Mouse (Mus musculus) liver (tissue): ENCODE measurements around the gene Crisp4.

Source experiments
- DNase-seq: peaks from one replicate; pipeline ENCODE4 v3.0.0-alpha.2; 2020; ENCODE audit warnings: mixed read lengths

The Crisp4 gene

GRCm38 (mm10) chr1:18145802-18146201, at the start of gene Crisp4:
Gene Crisp4 (minus strand): TSS chr1:18145902.
- DNase-seq, result no peak

GRCm38 (mm10) chr1:18191719-18192118, 46.0 kb upstream of the Crisp4 start:
- DNase-seq, result no peak

DNA sequence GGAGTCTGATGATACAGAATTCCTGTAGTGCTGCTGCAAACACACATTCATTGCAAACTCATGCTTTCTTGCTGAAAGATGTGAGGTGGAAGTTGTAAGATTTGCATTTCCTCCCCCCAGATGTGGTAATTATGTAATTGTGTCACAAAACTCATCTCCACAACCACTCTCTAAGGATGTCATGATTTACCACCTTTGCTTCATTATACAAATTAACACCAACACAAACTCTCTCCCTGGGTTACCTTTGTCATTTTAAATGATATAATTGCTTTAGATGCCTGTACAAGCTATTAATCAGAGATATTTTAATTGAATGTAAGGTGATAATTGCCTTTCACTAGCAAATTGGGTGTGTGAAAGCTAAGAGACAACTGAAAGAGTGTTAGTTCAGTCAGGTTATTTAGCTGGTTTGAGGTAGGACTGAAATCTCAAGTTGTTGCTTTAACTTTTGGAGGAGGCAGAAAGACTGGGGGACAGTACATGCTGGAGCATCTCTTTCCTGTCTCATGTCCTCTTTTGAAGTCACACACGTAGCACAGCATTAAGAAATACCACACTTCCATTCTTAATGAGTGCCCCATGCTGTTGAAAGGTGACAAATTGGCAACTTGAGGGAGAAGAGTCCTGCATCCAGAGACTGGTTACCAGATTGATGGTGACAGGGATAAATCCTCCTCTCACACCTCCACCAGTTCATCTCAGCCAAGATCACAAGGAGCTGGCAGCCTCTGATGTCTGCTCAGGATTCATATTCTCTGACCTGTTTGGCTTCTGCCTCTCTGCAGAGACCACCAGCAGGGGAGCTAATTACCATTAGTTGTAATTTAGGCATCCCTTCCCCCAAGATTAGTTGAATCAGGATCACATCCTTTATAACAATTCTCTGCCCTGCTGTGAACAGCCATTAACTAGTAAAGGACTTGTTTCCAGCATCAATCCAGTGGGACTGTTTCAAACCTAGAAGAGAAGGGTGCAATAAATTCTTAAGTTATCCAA, 45.3 kb upstream of the Crisp4 start:
- no peak for DNase-seq

DNA sequence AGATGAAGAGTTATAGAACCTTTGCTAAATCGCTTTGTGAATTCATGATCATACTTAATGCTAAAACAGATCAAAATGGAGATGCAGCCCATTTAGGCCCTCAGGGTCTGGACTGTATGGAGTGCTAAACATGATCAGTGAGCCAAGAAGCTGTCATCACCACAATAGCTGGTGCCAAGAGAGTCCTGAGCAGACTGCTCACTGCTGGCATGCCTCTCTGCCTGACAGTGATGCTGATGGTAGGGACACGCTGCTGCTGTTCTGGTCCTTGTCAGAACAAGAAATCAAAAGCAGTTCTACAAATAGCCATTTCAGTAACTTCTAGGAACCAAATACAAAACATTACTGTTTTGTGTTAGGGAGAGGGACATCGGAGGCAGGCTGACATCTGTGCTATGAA, 35.5 kb upstream of the Crisp4 start:
- no peak for DNase-seq

GRCm38 (mm10) chr1:18170573-18170972, 24.9 kb upstream of the Crisp4 start:
- no peak for DNase-seq

- no peak for DNase-seq
Observed at GRCm38 (mm10) chr1:18168261-18168660, 22.6 kb upstream of the Crisp4 start.

GRCm38 (mm10) chr1:18159082-18159481, 13.4 kb upstream of the Crisp4 start:
- DNase-seq, result no peak

GRCm38 (mm10) chr1:18148211-18148610, 2.5 kb upstream of the Crisp4 start:
- no peak for DNase-seq

GRCm38 (mm10) chr1:18131691-18132090, 14.0 kb downstream of the Crisp4 start:
- no peak for DNase-seq

- no peak for DNase-seq
Observed at GRCm38 (mm10) chr1:18129983-18130382, 15.7 kb downstream of the Crisp4 start.

DNA sequence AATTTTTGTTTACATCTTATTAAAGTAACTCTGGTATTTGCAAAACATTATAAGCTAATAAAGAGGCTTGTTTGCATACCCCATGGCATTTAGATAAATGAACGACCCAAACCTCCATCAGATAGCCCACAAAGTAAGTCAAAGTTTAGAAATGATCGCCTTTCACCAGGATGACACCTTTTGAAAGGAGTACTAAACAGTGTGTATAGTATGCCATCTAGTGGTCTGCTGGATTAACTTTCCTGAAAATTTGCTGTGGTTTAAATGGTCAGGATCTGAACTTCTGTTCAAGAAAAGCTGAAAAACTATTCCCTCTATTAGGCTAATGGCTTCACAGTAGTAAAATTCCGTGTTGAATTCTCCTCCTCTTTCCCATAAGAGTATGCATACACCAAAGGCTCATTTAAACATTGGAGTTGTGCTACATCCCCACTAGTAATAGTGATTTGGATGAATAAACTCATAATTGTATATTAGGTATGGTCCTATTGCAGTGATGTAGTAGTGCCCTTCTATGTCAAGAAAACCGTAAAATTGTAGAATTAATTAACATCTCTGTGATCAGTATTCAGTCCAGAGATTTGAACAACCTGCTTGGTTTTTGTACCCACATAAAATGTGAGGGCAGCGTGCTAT, 38.9 kb downstream of the Crisp4 start:
- DNase-seq, result no peak

DNA sequence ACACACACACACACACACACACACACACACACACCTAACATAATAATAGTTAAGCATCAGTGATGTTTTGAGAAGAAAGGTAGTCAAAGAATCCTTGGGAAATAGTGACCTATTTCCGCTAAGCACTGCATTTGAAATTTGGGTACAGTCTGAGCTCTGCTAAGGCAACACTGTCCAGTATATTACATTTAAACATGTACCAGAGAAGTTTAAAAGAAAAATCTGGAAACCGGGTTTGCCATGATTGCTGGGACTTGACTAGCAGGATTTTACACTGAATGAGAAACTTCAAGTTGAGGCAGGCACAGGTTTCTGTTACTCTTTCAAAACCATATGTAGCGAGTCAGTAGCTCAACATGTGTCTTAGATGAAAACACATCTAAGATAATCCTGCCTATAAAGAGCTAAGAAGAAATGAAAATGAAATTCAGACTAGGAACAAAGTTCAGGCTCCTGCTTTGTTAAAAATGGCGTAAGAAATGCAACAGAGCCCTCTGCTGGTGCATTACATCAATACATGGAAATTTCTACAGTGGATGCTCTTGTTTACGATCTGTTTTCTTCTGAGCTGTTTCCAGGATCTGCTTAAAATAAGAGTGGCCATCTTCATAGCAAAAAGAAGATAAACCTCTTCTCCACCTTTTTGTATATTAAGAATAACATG, 39.7 kb downstream of the Crisp4 start:
- DNase-seq, result no peak

- DNase-seq, result no peak
Observed at GRCm38 (mm10) chr1:18105029-18105865, 40.5 kb downstream of the Crisp4 start.
